Mouse (Mus musculus): Measurements from ENCODE around the gene Wdsub1. TPM values are rescaled to one million over a fixed set of nuclear protein-coding genes. Genes with fewer than 3 reads are reported as not detected.
A peak's percentile ranks its signal among the peaks of the same experiment; 100 is the strongest.
"Not testable (repeated sequence)": the region's sequence is repeated elsewhere in the genome, so short reads cannot be mapped to it uniquely, and the experiment has no call there.

Gene Wdsub1
- total RNA-seq (2022) = 10 to 100 TPM; 17.4 to 36.0 (median 20.6) TPM

DNA sequence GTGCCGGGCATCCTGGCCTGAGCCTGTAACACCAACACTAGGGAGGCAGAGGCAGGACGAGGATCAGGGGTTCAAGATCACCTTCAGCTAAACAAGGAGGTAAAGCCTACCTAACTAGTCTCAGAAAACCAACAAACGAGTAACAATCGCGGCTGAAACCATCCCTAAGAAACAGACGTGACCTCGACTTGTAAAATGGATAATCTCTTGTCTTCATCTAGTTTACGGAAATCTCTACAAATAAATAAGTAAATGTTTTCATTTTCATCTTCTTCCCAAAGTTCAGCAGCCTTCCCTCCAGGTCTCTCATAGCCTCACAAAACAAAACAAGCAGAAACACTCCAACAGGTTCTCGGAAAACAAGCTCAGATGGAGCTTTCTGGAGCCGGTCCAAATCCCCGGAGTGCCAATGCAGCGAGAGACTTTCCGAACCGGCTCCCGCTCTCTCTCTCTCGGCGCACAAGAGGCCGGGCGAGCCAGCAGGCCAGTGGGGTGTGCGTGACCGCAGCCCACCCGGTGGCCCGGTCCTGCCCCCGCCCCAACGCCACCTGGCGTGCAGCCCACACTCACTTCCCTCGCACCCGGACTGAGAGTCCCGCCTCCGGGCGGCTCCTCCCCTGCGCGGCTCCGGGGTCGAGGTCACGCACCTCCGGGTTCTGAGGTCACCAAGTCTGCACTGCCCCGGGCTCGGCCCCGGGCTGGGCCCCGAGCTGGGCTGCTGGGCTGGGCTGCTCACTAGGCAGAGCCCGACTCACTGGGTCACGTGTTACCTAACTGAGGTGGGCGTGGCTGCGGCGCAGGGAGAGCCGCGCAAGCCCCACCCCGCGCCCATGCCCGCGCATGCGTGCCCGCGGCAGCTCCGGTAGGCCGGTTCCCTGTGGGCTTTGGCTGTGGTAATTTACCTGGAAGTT, at the start of gene Wdsub1:
Gene Wdsub1, minus strand, starts transcription at position 761 of the 911 bp plus-strand sequence.
- DNase-seq = peak; percentile 92

DNA sequence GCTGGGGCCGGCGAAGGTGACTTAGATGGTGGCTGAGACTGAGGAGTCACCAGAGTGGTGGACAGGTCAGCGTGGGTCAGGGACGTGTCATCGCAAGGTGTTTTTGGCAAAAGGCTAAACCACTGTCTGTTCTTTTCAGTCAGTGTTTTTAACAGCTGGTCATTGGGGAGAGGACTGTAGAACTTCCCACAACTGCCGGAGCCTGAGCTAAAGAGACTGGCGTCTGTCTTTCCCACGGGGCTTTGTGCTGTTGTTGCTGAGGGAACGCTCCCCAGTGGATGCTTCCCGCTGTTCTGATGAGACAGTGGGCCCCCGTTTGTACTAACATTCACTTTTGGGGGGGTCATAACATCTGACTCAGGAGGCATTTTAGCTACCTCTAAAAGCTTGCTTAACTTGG, 31.2 kb upstream of the Wdsub1 start:
- no peak for DNase-seq

DNA sequence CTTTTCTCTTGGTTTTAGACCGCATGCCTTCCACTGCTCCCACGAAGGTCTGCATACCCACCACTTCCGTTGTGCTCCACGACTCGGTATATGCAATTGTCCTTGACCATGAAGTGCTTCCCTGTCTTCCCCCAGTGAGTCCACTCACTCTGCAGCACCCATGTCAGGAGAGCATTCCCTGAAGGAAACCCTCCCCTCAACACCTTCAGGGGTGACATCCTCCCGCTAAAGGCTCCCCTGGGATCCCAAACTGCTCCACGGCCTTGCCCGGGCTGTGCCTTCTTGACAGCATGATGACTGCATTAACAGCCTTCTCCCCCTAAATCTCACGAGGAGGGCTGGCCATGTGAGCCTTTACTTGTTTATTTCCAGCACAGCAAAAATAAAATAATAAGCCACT, 25.7 kb upstream of the Wdsub1 start:
- no peak for DNase-seq

DNA sequence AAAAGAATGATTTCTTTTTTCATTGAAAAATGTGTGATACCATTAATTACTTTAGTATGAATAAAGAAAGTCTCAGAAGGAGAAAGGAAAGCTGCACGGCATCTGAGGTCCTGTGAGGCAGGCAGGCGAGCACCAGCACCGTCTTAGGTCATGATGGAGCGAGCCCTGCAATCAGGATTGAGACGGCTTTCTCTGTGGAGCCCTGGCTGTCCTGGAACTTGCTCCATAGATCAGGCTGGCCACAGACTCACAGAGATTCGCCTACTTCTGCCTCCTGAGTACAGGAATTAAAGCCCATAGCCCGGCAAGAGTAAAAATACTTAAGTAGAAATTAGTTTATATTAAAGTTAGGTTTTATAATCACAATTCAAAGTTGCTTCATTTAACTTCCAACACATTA, 21.6 kb upstream of the Wdsub1 start:
- no peak for DNase-seq

DNA sequence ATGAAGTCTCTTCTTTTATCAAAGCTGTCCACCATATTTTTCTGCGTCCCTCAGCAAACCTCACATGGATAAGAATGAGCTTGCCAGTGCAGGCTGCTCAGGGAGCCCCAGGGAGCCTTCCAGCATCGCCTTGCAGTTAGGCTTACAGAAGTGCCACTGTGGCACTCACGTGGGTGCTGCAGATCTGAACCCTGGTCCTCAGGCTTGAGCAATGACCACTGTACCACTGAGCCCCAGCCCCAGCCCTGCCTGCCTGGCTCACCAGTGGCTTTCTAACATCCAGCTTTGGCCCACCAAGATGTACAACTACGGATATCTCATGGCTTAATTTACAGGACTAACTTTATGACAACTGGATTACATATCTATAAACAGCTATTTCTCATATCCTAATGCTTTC, 16.3 kb upstream of the Wdsub1 start:
- no peak for DNase-seq

DNA sequence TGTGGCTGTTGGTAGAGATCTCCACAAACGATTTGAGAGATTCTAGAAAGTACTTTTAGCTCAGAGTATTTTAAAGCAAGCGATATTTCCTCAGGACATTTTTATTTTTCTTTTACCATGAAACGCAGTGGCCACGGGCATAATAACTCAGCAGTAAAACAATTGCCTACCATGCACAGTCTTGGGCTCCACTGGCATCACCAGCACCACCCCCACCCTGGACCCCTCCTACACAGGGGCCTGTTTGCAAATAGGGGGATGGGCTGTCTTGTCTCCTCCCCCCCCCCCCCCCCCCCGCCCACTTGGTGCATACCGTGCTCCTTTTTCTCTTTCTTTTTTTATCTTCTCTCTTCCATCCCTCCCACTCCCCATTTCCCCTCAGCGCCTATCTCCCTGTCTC, 15.7 kb upstream of the Wdsub1 start:
- no peak for DNase-seq

DNA sequence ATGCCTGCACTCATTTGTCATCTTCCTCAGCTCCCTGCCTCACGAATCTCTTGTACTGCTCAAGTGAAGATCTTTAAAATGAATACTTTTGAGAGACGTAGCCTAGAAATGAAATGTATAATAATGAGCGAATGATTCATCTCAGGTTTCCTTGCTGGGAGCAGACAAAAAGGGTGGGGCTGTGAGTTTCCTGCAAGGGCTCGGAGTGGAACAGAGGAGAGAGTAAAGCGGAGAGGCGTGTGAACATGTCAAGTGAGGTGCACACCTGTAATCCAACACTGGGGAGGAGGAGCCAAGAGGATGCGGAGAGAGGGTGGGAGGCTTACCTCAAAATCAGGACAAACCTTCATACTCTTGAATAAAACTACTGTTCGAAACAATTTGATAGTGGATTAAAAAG, 14.4 kb upstream of the Wdsub1 start:
- DNase-seq = no peak

DNA sequence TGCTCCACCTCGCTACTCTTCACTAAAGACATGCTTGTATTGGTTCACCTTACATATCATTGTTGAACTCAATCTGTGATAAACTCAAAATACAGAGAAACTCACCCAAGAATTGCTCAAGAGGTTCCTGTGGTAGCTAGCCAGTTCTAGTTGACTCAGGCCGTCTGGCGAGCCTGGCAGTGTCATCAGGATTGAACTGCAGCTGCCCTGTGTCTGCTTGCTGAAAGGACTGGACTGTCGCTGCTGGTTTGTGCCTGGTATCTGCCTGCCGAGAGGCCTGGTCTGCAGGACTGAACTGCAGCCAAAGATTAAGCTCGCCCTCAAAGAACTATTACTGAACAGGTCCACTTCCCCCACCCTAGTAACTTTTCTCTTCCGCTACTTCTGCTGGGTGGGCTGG, 14.0 kb upstream of the Wdsub1 start:
- no peak for DNase-seq

DNA sequence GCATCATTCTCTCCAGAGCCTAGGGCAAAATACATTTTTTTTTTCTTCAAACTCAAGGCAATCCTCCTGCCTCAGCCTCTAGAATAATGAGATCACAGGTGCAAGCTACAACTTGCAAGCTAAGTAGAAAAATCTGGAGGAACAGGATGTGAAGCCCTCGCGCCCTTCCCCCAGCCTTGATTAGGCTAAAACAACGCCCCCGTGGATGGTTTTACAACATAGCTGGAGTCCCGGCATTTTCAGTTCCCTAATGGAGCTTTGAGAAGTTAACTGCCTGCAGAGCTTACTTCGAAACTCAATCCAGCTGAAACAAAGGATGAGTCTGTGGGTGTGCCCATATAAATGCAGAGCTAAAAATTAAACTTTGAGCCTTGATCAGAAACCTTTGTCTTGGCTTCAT, 7.3 kb upstream of the Wdsub1 start:
- no peak for DNase-seq

DNA sequence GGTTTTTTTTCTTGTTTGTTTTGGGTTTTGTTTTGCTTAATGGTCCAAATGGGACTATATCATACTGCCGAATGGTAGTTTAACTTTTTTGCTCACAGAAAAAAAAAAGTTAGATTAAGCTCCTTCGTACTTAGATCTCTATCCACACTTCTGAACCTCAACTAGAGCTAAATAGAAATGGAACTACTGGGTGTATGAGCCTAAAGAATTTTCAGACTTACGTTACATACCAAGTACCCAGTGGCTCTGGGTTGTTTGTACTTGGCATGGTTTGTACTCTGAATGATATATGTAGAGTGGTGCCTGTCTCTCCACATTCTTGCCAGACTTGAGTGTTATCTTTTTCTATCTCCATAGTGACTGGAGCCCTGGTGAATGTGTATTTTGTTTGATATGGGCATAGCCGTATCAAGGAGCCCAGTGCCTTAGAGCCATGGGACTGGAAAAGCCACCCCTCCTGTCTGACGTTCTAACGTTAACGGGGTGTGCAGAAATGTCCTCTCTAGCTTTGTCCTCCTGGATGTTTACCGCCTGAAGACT, 421 bp upstream of the Wdsub1 start:
- DNase-seq = no peak

DNA sequence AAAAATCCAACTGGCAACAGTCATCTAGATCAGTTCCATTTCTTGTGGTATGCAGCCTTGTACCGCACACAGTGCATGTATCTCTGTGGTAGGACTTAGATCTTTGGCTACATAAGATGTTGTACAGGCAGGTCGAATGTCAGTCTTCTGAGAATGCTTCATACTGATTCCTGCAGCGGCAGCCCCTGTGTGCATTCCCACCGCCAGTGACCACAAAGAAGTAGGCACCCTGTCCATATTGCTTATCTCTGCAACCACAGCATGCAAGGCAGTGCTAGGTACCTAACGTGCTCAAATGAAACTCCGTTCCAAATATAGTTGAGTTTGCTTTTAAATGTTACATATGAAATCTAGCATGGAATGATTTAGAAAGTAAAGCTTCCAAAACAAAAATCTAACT, 987 bp downstream of the Wdsub1 start:
- no peak for DNase-seq

DNA sequence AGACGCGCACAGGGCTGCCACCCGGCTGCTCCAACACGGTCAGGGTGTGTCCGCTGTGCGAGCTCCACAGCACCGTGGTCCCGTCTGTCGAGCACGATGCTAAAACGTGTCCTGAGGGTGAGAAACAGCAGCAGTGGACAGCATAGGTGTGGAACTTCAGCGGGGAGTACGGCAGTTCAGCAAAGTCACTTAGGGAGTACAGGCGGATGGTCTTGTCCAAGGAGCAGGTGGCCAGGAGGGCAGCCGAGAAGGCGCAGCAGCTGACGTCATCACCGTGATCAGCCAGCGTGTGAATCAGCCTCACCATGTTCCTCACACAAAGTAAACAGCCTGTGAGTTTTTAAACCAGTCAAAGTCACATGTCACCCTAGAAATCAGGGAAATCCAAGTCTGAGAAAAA, 4.2 kb downstream of the Wdsub1 start:
- no peak for DNase-seq

DNA sequence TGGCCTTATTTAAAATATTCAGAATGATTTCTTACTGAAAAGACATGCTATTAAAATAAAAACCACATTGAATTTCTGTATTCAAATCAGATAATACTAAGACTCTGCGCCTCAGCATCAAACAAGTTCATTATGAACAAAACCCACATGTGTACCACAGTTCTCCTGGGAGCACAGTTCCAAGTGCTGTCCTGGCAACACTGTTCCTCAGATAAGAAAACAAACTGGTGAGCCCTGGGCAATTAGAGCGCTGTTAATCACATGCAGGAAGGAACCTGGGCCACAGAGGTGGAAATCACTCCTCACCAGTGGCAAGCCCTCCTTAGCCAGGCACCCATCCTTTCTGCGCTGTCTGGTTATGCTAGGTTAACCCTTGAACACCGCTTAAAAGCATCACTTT, 5.1 kb downstream of the Wdsub1 start:
- no peak for DNase-seq

DNA sequence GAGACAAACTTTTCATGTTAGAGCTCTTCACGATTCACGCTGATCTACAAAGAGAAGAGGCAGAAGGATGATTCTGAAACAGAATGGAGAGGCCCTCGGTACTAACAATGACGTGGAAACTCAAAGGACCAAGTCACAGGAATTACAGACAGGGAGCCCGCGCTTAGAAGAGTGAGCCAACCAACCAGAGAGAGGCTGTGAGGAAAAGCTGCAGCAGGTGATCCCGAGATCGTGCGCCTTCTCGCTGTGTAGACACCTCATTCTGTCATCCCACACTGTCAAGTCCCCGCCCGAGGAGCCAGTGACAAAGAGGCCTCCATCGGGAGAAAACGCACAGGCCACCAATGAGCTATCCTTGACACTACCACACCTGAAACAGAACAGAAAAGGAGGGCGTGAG, 5.9 kb downstream of the Wdsub1 start:
- DNase-seq = no peak

DNA sequence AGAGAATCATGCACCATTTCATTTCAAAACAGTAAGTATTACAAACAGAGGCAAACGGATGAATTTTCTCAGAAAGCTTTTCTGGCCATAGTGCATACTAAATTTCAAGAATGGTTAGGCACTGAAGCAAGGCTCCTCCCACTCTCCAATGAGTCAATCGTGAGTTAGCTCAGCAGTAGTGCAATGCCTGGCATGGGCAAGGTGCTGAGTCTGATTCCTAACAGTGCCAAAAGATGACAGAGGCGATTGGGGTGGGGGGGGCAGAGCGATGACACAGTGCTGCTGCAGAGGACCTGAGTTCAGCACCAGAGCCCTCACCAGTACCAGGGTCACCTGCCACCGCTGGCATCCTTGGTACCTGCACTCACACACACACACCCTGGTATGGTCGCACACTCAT, 11.9 kb downstream of the Wdsub1 start:
- no peak for DNase-seq

DNA sequence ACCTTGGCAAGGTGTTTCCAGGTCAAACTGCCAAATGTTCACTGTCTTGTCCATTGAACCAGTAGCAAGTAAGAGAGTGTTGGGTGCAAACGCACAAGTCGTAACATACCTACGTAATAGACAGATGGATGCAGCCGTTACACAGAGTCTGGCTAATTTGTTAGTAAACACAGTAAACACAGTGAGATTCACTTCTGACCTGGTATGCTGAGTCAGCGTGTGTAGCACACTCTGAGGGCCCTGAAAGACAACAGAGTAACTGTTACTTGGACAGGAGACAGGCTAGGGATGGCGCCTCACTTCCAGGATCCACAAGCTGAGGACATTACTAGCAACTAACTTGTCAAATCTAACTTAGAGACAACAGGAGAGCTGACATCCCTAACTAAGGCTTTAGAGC, 19.8 kb downstream of the Wdsub1 start:
- no peak for DNase-seq

DNA sequence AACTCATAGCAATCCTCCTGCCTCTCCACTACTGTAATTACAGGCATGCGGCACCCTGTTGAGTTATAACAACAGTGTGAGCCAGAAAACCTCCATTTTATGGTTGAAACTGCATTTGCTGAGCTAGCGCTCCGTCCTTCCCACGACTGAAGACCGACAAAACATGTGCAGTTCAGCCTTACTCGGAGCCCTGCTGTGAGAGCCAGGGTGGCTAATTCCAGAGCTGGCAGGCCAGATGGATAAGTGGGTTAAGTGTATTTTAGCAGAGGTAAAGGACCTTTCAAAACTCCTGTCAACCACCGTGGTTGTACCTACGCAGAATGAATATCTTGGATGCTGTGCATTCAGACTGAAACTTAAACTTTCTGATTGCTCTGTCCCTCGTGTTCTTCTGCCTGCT, 28.0 kb downstream of the Wdsub1 start:
- no peak for DNase-seq

DNA sequence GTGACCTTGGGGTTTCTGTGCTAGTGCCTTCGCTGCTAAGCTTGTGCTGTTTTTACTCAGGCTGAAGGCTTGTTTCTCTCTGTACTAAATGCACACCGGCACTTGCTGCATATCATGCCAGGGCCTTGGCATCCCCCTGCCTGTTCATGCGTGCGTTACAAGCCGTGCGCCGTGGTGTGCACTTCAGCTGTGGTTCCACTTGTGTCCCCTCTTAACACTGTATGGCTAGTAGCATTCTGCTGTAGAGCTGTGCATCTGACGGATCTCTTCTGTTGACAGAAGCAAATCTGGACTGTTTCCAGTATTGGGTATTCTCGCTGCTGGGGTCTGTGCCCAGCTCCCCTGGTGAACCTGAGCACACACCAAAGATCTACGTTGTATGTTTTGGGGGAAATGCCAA, 28.8 kb downstream of the Wdsub1 start:
- no peak for DNase-seq

DNA sequence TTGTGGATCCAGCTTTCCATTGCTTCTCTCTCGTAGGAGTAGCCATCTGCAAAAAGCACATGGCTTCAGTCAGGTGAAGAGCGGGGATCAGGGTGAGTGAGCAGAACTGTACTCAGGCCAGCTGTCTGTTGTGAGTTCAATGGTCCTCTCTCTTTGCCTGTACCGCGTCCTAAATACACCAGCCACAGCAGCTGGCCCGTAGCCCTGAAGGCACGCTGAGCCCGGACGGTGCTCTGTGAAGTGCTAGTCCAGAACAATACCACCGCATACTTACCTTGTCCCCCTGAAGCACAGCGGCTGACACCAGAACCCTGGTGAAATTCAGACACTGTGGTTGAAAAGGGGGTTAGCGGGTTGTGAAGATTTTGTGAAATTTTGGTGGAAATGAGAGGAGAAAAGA, 29.5 kb downstream of the Wdsub1 start:
- no peak for DNase-seq

DNA sequence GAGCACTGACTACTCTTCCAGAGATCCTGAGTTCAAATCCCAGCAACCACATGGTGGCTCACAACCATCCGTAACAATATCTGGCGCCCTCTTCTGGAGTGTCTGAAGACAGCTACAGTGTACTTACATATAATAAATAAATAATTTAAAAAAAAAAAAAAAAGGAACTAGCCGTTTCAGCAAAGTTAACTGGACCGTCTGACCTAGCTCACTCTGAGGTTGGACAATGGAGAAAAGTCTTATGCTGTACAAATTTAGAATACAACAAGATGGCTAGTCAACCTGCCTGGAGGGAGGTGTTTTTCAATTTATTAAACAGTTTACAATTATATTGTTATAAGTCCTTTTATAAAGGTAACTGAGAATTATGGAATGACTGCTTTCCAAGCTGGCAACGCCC, 30.5 kb downstream of the Wdsub1 start:
- DNase-seq = not testable (repeated sequence)

DNA sequence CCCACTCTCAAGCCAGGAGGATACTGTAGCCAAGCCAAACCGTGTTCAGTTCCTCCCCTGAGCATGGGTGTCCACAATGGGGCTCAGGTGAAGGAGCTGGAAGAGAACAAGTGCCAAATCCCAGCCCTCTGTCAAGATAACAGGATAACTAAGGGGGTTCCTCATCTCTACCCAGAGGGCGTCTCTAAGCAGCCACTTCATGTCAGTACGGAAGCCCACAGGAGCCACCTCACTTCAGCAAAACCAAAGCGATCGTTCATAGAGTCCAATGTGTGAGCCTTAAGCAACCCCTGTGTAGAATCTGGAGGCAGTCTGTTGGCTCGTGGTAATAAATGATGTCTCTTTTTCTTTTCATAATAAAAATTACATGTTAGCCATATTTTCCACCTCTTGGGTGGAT, 38.5 kb downstream of the Wdsub1 start:
- no peak for DNase-seq

DNA sequence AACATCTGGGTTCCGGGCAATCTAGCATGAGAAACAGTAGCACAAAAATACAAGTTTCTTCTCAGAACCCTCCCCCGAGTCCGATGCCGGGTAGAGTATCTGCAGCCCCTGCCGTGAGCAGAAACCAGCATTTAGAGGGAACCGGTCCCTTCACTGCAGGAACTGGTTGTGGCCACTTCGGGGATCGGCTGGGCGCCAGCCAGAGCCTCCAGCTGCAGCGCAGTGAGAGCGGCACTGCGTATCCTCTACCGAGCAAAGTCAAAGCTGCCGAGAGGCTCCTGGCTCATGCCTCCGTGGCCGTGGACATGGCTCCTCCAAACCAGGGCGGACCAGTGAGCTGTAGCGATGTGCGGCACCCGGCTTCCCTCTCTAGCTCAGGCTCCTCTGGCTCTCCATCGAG, 39.2 kb downstream of the Wdsub1 start:
- no peak for DNase-seq

DNA sequence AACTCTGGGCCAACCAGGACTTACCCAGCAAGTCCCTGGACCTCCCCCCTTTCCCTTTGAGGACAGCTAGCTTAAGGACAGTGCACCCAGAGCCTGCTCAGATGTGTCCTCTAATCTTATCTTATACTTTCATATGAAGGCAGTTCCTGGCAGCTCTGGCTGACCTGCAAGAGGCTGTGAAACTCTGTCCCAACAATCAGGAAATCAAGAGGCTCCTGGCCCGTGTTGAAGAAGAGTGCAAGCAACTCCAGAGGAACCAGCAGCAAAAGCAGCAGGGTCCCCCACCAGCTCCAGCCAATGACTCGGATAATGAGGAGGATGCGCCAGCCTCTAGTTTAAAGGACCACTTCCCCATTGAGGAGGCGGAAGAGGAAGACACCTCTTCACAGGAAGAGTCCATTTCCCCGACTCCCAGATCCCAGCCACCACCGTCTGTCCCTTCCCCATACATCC, 39.8 kb downstream of the Wdsub1 start:
- no peak for DNase-seq

DNA sequence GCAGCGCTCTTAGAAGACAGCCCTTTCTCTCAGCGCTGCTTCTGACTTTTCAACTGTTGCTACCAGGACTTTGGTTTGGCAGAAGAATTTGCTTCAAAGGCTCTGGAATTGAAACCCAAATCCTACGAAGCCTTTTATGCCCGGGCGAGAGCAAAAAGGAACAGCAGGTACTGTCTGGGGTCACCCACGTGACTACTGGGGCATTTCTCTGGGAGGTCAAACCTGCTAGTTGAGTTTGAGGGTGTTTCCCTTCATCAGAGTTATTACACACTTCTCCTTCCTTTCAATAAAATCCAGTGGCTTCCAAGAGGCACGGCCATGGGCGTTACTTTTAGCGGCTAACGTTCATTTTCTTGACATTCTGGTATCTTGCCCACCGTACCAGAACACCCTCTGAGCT, 40.4 kb downstream of the Wdsub1 start:
- DNase-seq = no peak

All from adrenal gland, adult 8-10 months (tissue).